Mouse (Mus musculus): ENCODE data around the gene Ints1.

- TF ChIP-seq USF1 (IDR thresholded peaks at IDR 0.05; ENCODE audit: low read depth, low read length), result no peak
- no peak for TF ChIP-seq RAD21 (IDR thresholded peaks at IDR 0.05; ENCODE audit: low read depth, low read length)
- no peak for TF ChIP-seq POLR2A (IDR thresholded peaks at IDR 0.05; ENCODE audit: control insufficient read depth in 1 of 2, insufficient read depth in 1 of 2, low read depth in 1 of 2, low read length in 2 of 2, poor library complexity in 1 of 2)
- TF ChIP-seq SIN3A (IDR thresholded peaks at IDR 0.05; ENCODE audit: low read length), result no peak
- no peak for TF ChIP-seq KAT2A (conservative IDR thresholded peaks at IDR 0.05; ENCODE audit: low read depth, low read length)
- no peak for TF ChIP-seq USF2 (IDR thresholded peaks at IDR 0.05; ENCODE audit: borderline replicate concordance in 1 of 2, insufficient read depth in 1 of 2, low read depth in 1 of 2, low read length in 2 of 2)
- no peak for TF ChIP-seq MAFK (IDR thresholded peaks at IDR 0.05; ENCODE audit: borderline replicate concordance, low read depth, low read length)
- TF ChIP-seq ZKSCAN1 (IDR thresholded peaks at IDR 0.05; ENCODE audit: low read depth, low read length), result no peak
- TF ChIP-seq JUND (IDR thresholded peaks at IDR 0.05; ENCODE audit: low read depth, low read length), result no peak
- TF ChIP-seq MAZ (IDR thresholded peaks at IDR 0.05; ENCODE audit: low read depth, low read length), result no peak
- no peak for TF ChIP-seq TCF12 (IDR thresholded peaks at IDR 0.05; ENCODE audit: low read depth, low read length)
- no peak for TF ChIP-seq HCFC1 (IDR thresholded peaks at IDR 0.05; ENCODE audit: low read depth, low read length)
These were observed 41.0 kb upstream of the Ints1 start for GRCm38 (mm10) chr5:139816445-139816844.

Measured in MEL (cell line).